Mouse (Mus musculus) forebrain, embryonic 14.5 days (tissue): ENCODE measurements around the gene Gemin5. TPM values are rescaled to one million over a fixed set of nuclear protein-coding genes. Genes with fewer than 3 reads are reported as not detected.
A peak's percentile ranks its signal among the peaks of the same experiment; 100 is the strongest.
"Not testable (repeated sequence)": the region's sequence is repeated elsewhere in the genome, so short reads cannot be mapped to it uniquely, and the experiment has no call there.

Experiments
- ATAC-seq: fragments of 200-750 bp; cut with Nextera tagmentation; 2 replicates; pipeline ENCODE4 v1.8.0; 2017; ENCODE audit warnings: mild to moderate bottlenecking, moderate library complexity
- DNase-seq: peaks from one replicate; pipeline ENCODE4 v3.0.0-alpha.2; 2015; ENCODE audit warnings: low spot score
- H3K27ac ChIP-seq: fragments of 300-500 bp; sonication (generic); 2 replicates; pipeline ENCODE4 v1.5.1; 2014; ENCODE audit warnings: low read depth, mild to moderate bottlenecking, control low read depth, low read length, moderate library complexity
- H3K27me3 ChIP-seq: fragments of 300-500 bp; sonication (generic); replicated peaks from 2 replicates; pipeline ENCODE4 v1.6.1; 2014; ENCODE audit warnings: low read length, control low read depth, mixed read lengths; ENCODE audit not compliant: control insufficient read depth, insufficient read depth
- H3K36me3 ChIP-seq: fragments of 300-500 bp; sonication (generic); 2 replicates; pipeline ENCODE4 v1.6.1; 2014; ENCODE audit warnings: low read length, control low read depth; ENCODE audit not compliant: control insufficient read depth, insufficient read depth
- H3K4me1 ChIP-seq: fragments of 300-500 bp; sonication (generic); 2 replicates; pipeline ENCODE4 v1.6.1; 2014; ENCODE audit warnings: antibody characterized with exemption, low read length, control low read depth; ENCODE audit not compliant: control insufficient read depth, insufficient read depth
- H3K4me2 ChIP-seq: fragments of 300-500 bp; sonication (generic); 2 replicates; pipeline ENCODE4 v1.6.1; 2014; ENCODE audit warnings: mild to moderate bottlenecking, control low read depth, low read length
- H3K4me3 ChIP-seq: fragments of 300-500 bp; sonication (generic); 2 replicates; pipeline ENCODE4 v1.5.1; 2014; ENCODE audit warnings: low read depth, low read length, control low read depth
- H3K9ac ChIP-seq: fragments of 300-500 bp; sonication (generic); 2 replicates; pipeline ENCODE4 v1.6.1; 2014; ENCODE audit warnings: mild to moderate bottlenecking, low read length, control low read depth, moderate library complexity
- H3K9me3 ChIP-seq: fragments of 300-500 bp; sonication (generic); replicated peaks from 2 replicates; pipeline ENCODE4 v1.6.1; 2016; ENCODE audit warnings: low read length, control low read depth, mixed read lengths; ENCODE audit not compliant: control insufficient read depth
- WGBS: fragments of 180-500 bp; shearing (Covaris S2); extraction: QIAGEN DNeasy Blood & Tissue Kit; methylation state at CpG from one replicate; pipeline ENCODE4 v1.1.7; 2014; 5-methylcytosine and 5-hydroxymethylcytosine counted together
- polyA plus RNA-seq: library from polyadenylated mRNA; unstranded; fragments of >200 nt; fragmentation: Nextera tagmentation; extraction: Ambion mirVana; gene quantifications from 2 replicates; pipeline ENCODE4 v1.2.1, GENCODE M21; 2014

The Gemin5 gene
- polyA plus RNA-seq, 1 experiment from 2014 or later: 15.0 TPM

GRCm38 (mm10) chr11:58098366-58098720 lies 70.0 kb downstream of the Gemin5 start:
- H3K9ac ChIP-seq, H3K4me2 ChIP-seq, H3K36me3 ChIP-seq, H3K4me3 ChIP-seq, H3K4me1 ChIP-seq, H3K27ac ChIP-seq, ATAC-seq, H3K27me3 ChIP-seq, H3K9me3 ChIP-seq, DNase-seq: not testable (repeated sequence)
- 67% methylated on average over 5 of the region's 5 CpGs for WGBS

GRCm38 (mm10) chr11:58097621-58098365 lies 70.5 kb downstream of the Gemin5 start:
- WGBS: 2% methylated on average over 28 of the region's 38 CpGs
- no peak for ATAC-seq
- no peak for DNase-seq
- 0 out of 2 replicates have a peak, but pooled peaks cover 7% of the 10 kb centered on the region for H3K27me3 ChIP-seq
- peak overlapping the region; percentile 52 for H3K4me2 ChIP-seq
- no peaks in the 10 kb centered on the region for H3K4me1 ChIP-seq
- peak overlapping the region; percentile 22 for H3K4me3 ChIP-seq
- H3K9me3 ChIP-seq: no peaks in the 10 kb centered on the region
- no peaks in the 10 kb centered on the region for H3K36me3 ChIP-seq
- peak overlapping the region; percentile 25; the same call in 1 of the 2 replicates for H3K9ac ChIP-seq
- no peak overlapping the region for H3K27ac ChIP-seq

- Histone ChIP-seq H3K9me3 (no peaks in the 10 kb centered on the region), H3K36me3 (no peaks in the 10 kb centered on the region), H3K9ac (no peak overlapping the region), H3K27me3 (0 out of 2 replicates have a peak, but pooled peaks cover 7% of the 10 kb centered on the region), H3K27ac (no peak overlapping the region), H3K4me3 (no peak overlapping the region), H3K4me1 (no peaks in the 10 kb centered on the region), H3K4me2 (peak overlapping the region; percentile 52)
- DNase-seq: no peak
- 53% methylated on average over 20 of the region's 20 CpGs for WGBS
- ATAC-seq: no peak
Observed at GRCm38 (mm10) chr11:58096821-58097620, 71.3 kb downstream of the Gemin5 start.

- no peak overlapping the region for H3K9ac ChIP-seq
- DNase-seq (no peak), ATAC-seq (no peak)
- H3K27ac ChIP-seq: no peak overlapping the region
- no peaks in the 10 kb centered on the region for H3K9me3 ChIP-seq
- no peak overlapping the region for H3K4me2 ChIP-seq
- 85% methylated on average over 5 of the region's 5 CpGs for WGBS
- H3K4me1 ChIP-seq: no peaks in the 10 kb centered on the region
- H3K27me3 ChIP-seq: 0 out of 2 replicates have a peak, but pooled peaks cover 7% of the 10 kb centered on the region
- no peak overlapping the region for H3K4me3 ChIP-seq
- H3K36me3 ChIP-seq: no peaks in the 10 kb centered on the region
Observed at GRCm38 (mm10) chr11:58096160-58096559, 72.2 kb downstream of the Gemin5 start.

- H3K9me3 ChIP-seq: no peaks in the 10 kb centered on the region
- ATAC-seq (no peak), DNase-seq (no peak)
- H3K36me3 ChIP-seq: no peaks in the 10 kb centered on the region
- no peak overlapping the region for H3K4me3 ChIP-seq
- H3K27ac ChIP-seq: no peak overlapping the region
- WGBS: 90% methylated on average over 1 of the region's 1 CpGs
- no peak overlapping the region for H3K4me2 ChIP-seq
- H3K9ac ChIP-seq: no peak overlapping the region
- H3K4me1 ChIP-seq: no peaks in the 10 kb centered on the region
- H3K27me3 ChIP-seq: 0 out of 2 replicates have a peak, but pooled peaks cover 7% of the 10 kb centered on the region
Observed at GRCm38 (mm10) chr11:58095561-58095960, 72.8 kb downstream of the Gemin5 start.

- Histone ChIP-seq H3K4me2 (no peak overlapping the region), H3K27me3 (0 out of 2 replicates have a peak, but pooled peaks cover 7% of the 10 kb centered on the region), H3K27ac (no peak overlapping the region), H3K9me3 (no peaks in the 10 kb centered on the region), H3K4me1 (no peaks in the 10 kb centered on the region), H3K36me3 (no peaks in the 10 kb centered on the region), H3K4me3 (no peak overlapping the region), H3K9ac (no peak overlapping the region)
- DNase-seq (no peak), ATAC-seq (no peak)
- 57% methylated on average over 4 of the region's 4 CpGs for WGBS
Observed at GRCm38 (mm10) chr11:58094766-58095165, 73.6 kb downstream of the Gemin5 start.

- no peak for DNase-seq
- H3K4me2 ChIP-seq: no peak within 1 kb of the TSS
Observed at GRCm38 (mm10) chr11:58093021-58093528, 75.3 kb downstream of the Gemin5 start, which contains the start of gene Gm12248. Gm12248 (minus strand) TSS chr11:58093134.

GRCm38 (mm10) chr11:58092541-58092940 lies 75.8 kb downstream of the Gemin5 start:
- H3K27me3 ChIP-seq: 0 out of 2 replicates have a peak, but pooled peaks cover under 1% of the 10 kb centered on the region
- no peak overlapping the region for H3K4me2 ChIP-seq
- H3K4me3 ChIP-seq: no peak overlapping the region
- no peaks in the 10 kb centered on the region for H3K9me3 ChIP-seq
- ATAC-seq: no peak
- H3K9ac ChIP-seq: 0 out of 2 replicates have a peak overlapping the region, but pooled peaks have one; percentile 13
- H3K4me1 ChIP-seq: no peaks in the 10 kb centered on the region
- DNase-seq: no peak
- no peak overlapping the region for H3K27ac ChIP-seq
- H3K36me3 ChIP-seq: no peaks in the 10 kb centered on the region
- WGBS: 68% methylated on average over 4 of the region's 4 CpGs

More at GRCm38 (mm10) chr11:58093021-58093528, 75.3 kb downstream of the Gemin5 start, which contains the start of gene Gm12248:
- no peaks in the 10 kb centered on the region for H3K9me3 ChIP-seq
- WGBS: 20% methylated on average over 12 of the region's 12 CpGs
- no peak for ATAC-seq
- 0 out of 2 replicates have a peak, but pooled peaks cover 2% of the 10 kb centered on the region for H3K27me3 ChIP-seq
- H3K27ac ChIP-seq: no peak within 1 kb of the TSS
- H3K36me3 ChIP-seq: no peaks in the 10 kb centered on the region
- H3K4me3 ChIP-seq: no peak within 1 kb of the TSS
- 0 out of 2 replicates have a peak within 1 kb of the TSS, but pooled peaks have one; percentile 13 for H3K9ac ChIP-seq
- H3K4me1 ChIP-seq: no peaks in the 10 kb centered on the region
